Mouse (Mus musculus) cortical plate, adult 2 months (tissue): Measurements from ENCODE around the gene Vpreb1.

Experiments used
- CTCF ChIP-seq: fragments of 200-500 bp; IDR thresholded peaks from 2 replicates; pipeline ENCODE4 v1.5.1; 2011; ENCODE audit warnings: mild to moderate bottlenecking, control low read depth, low read length; ENCODE audit not compliant: insufficient read depth; ENCODE audit errors: extremely low read depth
- POLR2A ChIP-seq: fragments of 200-500 bp; IDR thresholded peaks from 2 replicates; pipeline ENCODE4 v1.6.1; 2011; ENCODE audit warnings: mild to moderate bottlenecking, low read length, control low read depth; ENCODE audit not compliant: insufficient read depth; ENCODE audit errors: extremely low read depth

GRCm38 (mm10) chr16:16849196-16849595 is 21.4 kb downstream of the Vpreb1 start:
- TF ChIP-seq CTCF (no peak), POLR2A (no peak)
